Mouse (Mus musculus): ENCODE measurements around the gene Ccdc61.

Gene Ccdc61

GRCm38 (mm10) chr7:18844811-18845210 is 65.4 kb downstream of the Ccdc61 start:
- DNase-seq, result peak; percentile 89

- no peak for DNase-seq
Measured at GRCm38 (mm10) chr7:18841174-18841567, 69.0 kb downstream of the Ccdc61 start.

All from heart, adult 11 months (tissue).